Mouse (Mus musculus) lung, embryonic 14.5 days (tissue): ENCODE data around the gene Nlrp3. TPM values are rescaled to one million over a fixed set of nuclear protein-coding genes. Genes with fewer than 3 reads are reported as not detected.

Experiments
- ATAC-seq: fragments of 200-750 bp; cut with Nextera tagmentation; 2 replicates; pipeline ENCODE4 v1.8.0; 2017; ENCODE audit warnings: mild to moderate bottlenecking, moderate TSS enrichment, moderate library complexity; ENCODE audit not compliant: insufficient read depth
- DNase-seq: peaks from one replicate; pipeline ENCODE4 v3.0.0-alpha.2; 2015
- H3K27ac ChIP-seq: fragments of 300-500 bp; sonication (generic); 2 replicates; pipeline ENCODE4 v1.5.1; 2014; ENCODE audit warnings: low read depth, mild to moderate bottlenecking, moderate library complexity
- H3K27me3 ChIP-seq: fragments of 300-500 bp; sonication (generic); 2 replicates; pipeline ENCODE4 v1.6.1; 2014; ENCODE audit warnings: low read length, control low read depth; ENCODE audit not compliant: insufficient read depth
- H3K36me3 ChIP-seq: fragments of 300-500 bp; sonication (generic); 2 replicates; pipeline ENCODE4 v1.6.1; 2014; ENCODE audit warnings: control low read depth; ENCODE audit not compliant: insufficient read depth
- H3K4me1 ChIP-seq: fragments of 300-500 bp; sonication (generic); 2 replicates; pipeline ENCODE4 v1.6.1; 2014; ENCODE audit warnings: antibody characterized with exemption, control low read depth; ENCODE audit not compliant: insufficient read depth
- H3K4me2 ChIP-seq: fragments of 300-500 bp; sonication (generic); 2 replicates; pipeline ENCODE4 v1.6.1; 2014; ENCODE audit warnings: mild to moderate bottlenecking
- H3K4me3 ChIP-seq: fragments of 300-500 bp; sonication (generic); 2 replicates; pipeline ENCODE4 v1.5.1; 2014; ENCODE audit warnings: low read depth, low read length
- H3K9ac ChIP-seq: fragments of 300-500 bp; sonication (generic); 2 replicates; pipeline ENCODE4 v1.6.1; 2014
- H3K9me3 ChIP-seq: fragments of 300-500 bp; sonication (generic); 2 replicates; pipeline ENCODE4 v1.6.1; 2016; ENCODE audit warnings: low read depth, low read length, control low read depth
- CTCF ChIP-seq: IDR thresholded peaks from 2 replicates; pipeline ENCODE4 v1.5.1; 2016; ENCODE audit warnings: antibody characterized with exemption, low read depth
- WGBS: fragments of 180-500 bp; shearing (Covaris S2); extraction: QIAGEN DNeasy Blood & Tissue Kit; methylation state at CpG from one replicate; pipeline ENCODE4 v1.1.7; 2014; 5-methylcytosine and 5-hydroxymethylcytosine counted together
- polyA plus RNA-seq: library from polyadenylated mRNA; unstranded; fragments of >200 nt; fragmentation: Nextera tagmentation; extraction: Ambion mirVana; gene quantifications from 2 replicates; pipeline ENCODE4 v1.2.1, GENCODE M21; 2014

The Nlrp3 gene
- polyA plus RNA-seq, 1 experiment from 2014 or later, result 0.50 TPM

DNA sequence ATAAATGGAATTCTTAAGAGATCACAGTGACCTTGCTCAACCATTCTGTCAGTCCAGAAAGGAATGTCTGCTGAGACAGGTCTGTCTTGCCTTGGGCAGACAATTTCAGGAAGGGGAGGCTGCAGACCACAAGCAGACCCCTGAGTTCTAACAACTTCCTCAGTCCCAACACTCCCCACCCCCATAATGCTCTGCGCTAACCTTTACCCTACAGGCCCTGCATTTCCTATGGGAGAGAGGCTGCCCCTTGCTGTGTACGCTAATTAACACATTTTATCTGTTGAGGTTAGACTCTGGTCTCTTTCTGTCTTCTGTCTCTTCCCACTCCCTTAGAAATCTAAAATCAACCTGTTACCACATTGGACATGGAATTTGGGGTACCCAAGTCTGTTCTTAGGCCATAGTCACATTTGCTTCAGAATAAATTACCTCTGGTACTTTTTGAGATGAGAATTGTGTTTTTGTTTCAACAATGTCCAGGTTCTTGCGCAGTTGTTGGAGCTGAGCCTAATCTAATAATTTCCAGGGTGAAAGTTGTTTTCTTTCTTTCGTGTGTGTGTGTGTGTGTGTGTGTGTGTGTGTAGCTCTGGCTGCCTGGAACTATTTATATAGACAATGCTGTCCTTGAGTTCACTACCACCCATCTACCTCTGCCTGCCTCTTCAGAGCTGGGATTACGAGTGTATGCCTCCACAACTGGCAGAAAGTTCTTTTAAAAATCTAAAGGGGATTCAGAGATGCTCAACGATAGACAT lies 21.4 kb upstream of the Nlrp3 start:
- no peaks in the 10 kb centered on the region for H3K36me3 ChIP-seq
- no peak overlapping the region for H3K27ac ChIP-seq
- no peak for ATAC-seq
- TF ChIP-seq CTCF, result no peak
- no peaks in the 10 kb centered on the region for H3K9me3 ChIP-seq
- H3K4me3 ChIP-seq, result no peak overlapping the region
- no peak for DNase-seq
- no peaks in the 10 kb centered on the region for H3K27me3 ChIP-seq
- no peak overlapping the region for H3K9ac ChIP-seq
- 65% methylated on average over 6 of the region's 6 CpGs for WGBS
- H3K4me1 ChIP-seq, result no peaks in the 10 kb centered on the region
- no peak overlapping the region for H3K4me2 ChIP-seq

DNA sequence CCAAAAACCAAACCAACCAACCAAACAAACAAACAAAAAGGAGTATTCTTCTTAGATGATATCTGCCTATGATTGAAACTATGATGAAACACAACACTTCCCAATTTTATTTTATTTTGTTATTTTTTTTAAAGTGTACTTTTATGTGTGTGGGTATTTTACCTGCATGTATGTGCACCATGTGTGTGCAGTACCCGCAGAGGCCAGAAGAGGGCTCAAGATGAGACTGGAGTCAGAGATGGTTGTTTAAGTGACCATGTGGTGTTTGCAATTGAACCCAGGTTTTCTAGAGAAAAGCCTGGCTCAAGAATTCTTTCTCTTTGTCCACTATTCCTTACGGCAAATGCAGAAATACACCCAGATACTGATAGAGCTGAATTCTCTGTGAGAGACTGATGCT lies 17.2 kb upstream of the Nlrp3 start:
- Histone ChIP-seq H3K4me2 (no peak overlapping the region), H3K4me3 (no peak overlapping the region), H3K36me3 (no peaks in the 10 kb centered on the region), H3K4me1 (no peaks in the 10 kb centered on the region), H3K9me3 (no peaks in the 10 kb centered on the region), H3K9ac (no peak overlapping the region), H3K27me3 (no peaks in the 10 kb centered on the region), H3K27ac (no peak overlapping the region)
- no peak for DNase-seq
- 95% methylated on average over 2 of the region's 2 CpGs for WGBS
- ATAC-seq, result no peak
- TF ChIP-seq CTCF, result 0 out of 2 replicates have a peak, but pooled peaks have one; percentile 20

DNA sequence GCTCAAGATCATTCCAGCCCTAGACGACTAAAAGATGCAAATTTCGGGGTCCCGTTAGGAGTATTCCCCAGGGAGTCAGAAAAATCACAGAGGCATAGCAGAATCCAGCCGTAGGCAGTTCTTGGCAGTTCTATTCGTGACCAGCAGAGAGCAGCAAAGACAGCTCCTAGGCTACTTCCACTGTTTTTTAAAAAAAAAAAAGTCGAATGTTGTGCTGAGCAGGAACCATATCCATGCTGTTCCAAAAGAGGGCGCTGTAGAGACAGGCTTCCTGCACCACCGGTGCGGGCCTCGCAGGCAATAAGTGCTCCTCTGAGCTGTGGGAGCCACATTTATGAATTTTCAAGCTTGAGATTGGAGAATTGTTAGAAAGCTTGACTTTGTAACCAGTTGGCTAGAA lies 16.1 kb upstream of the Nlrp3 start:
- TF ChIP-seq CTCF, result peak; percentile 82
- Histone ChIP-seq H3K36me3 (no peaks in the 10 kb centered on the region), H3K4me3 (no peak overlapping the region), H3K4me1 (no peaks in the 10 kb centered on the region), H3K27ac (no peak overlapping the region), H3K9ac (no peak overlapping the region), H3K9me3 (no peaks in the 10 kb centered on the region), H3K4me2 (no peak overlapping the region), H3K27me3 (no peaks in the 10 kb centered on the region)
- DNase-seq (peak; percentile 93), ATAC-seq (no peak)
- 7% methylated on average over 10 of the region's 10 CpGs for WGBS

DNA sequence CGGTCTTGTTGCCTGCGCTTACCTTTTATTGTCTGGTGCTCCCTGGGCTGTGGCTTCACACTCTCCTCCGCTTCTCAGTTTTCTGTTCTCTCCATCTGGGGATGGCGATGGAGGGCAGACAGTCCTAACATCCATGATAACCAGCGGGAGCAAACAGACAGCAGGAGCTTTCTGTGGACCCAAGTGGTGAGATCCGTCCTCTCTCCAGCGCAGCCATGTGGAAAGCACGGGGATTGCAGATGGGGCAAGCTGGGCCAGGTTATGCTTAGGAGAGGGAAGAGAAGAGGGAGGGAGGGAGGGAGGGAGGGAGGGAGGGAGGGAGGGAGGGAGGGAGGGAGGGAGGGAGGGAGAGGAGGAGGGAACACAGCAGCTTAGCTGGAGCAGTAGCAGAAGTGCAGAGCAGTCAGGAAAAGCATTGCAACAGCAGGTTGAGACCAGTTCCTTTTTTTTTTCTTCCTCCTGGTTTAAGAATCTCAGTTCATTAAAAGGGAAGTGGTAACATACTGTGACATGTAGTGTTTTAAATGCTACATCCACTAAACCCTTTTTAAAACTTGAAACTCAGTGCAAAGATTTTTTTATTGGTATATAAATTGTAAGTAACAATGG lies 14.8 kb upstream of the Nlrp3 start, which contains the start of gene Zkscan17:
Gene Zkscan17, minus strand, starts transcription at position 280 of the 609 bp plus-strand sequence.
- Histone ChIP-seq H3K4me3 (no peak within 1 kb of the TSS), H3K27me3 (no peaks in the 10 kb centered on the region), H3K4me1 (no peaks in the 10 kb centered on the region), H3K36me3 (no peaks in the 10 kb centered on the region), H3K9me3 (no peaks in the 10 kb centered on the region), H3K9ac (no peak within 1 kb of the TSS), H3K4me2 (no peak within 1 kb of the TSS), H3K27ac (no peak within 1 kb of the TSS)
- ATAC-seq (no peak), DNase-seq (no peak)
- peak; percentile 28 for TF ChIP-seq CTCF
- 44% methylated on average over 8 of the region's 8 CpGs for WGBS

DNA sequence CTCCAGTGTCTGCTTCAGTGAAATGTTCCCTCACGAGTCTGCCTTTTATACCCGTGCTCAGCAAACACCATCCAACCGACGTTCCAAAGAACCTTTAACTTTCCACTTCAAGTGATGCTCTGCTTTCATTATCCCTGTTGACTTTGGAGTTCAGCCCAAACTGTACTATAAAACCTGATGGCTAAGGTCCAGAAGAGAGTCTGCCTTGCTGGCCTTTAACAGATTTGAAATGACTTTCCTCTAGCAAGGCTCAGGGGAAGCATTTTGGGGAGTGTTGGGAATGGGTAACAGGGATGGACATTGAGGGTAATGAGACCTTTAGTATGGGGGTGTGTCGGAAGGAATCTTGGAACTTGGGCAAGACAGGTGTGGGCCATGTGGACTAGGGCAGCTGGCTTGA lies 11.1 kb upstream of the Nlrp3 start:
- 70% methylated on average over 5 of the region's 5 CpGs for WGBS
- no peak overlapping the region for H3K27ac ChIP-seq
- no peaks in the 10 kb centered on the region for H3K27me3 ChIP-seq
- ATAC-seq (no peak), DNase-seq (no peak)
- TF ChIP-seq CTCF, result no peak
- no peaks in the 10 kb centered on the region for H3K36me3 ChIP-seq
- H3K4me1 ChIP-seq, result no peaks in the 10 kb centered on the region
- H3K4me2 ChIP-seq, result no peak overlapping the region
- H3K9me3 ChIP-seq, result no peaks in the 10 kb centered on the region
- no peak overlapping the region for H3K9ac ChIP-seq
- no peak overlapping the region for H3K4me3 ChIP-seq

DNA sequence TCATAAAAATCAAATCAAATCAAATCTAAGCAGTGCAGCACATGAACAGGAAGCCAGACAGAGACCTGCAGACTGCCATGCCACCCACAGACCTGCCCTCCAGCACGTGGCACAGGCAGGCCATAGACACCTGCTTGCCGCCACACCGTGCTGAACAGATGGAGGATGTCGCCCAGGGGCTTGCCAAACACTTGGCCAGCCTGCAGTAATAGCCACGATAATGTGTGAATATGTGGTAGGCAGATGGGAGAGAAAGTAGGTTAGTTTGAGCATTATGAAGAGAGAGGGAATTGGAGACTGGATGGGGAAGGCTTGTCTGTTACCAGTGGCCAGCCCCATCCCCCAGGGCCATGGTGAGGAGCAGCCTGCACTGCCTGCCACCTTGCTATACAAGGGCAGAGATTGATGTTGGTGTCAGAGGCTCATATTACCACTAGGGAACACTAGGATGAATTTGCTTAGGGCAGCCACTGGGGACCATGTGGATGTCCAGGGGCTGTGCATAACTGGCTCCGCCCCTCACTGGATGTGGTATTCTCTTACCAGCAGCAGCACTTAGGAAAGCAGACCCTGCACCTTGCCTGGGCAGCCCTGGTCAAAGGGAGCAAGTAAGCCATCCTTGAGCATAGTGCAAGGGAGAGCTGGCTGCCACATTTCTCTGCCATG lies 10.4 kb upstream of the Nlrp3 start:
- 58% methylated on average over 6 of the region's 6 CpGs for WGBS
- Histone ChIP-seq H3K9ac (no peak overlapping the region), H3K4me3 (no peak overlapping the region), H3K27me3 (no peaks in the 10 kb centered on the region), H3K4me1 (no peaks in the 10 kb centered on the region), H3K27ac (no peak overlapping the region), H3K9me3 (no peaks in the 10 kb centered on the region), H3K36me3 (no peaks in the 10 kb centered on the region), H3K4me2 (no peak overlapping the region)
- ATAC-seq, result peak; percentile 17; the same call in 1 of the 2 replicates
- TF ChIP-seq CTCF, result no peak
- no peak for DNase-seq

DNA sequence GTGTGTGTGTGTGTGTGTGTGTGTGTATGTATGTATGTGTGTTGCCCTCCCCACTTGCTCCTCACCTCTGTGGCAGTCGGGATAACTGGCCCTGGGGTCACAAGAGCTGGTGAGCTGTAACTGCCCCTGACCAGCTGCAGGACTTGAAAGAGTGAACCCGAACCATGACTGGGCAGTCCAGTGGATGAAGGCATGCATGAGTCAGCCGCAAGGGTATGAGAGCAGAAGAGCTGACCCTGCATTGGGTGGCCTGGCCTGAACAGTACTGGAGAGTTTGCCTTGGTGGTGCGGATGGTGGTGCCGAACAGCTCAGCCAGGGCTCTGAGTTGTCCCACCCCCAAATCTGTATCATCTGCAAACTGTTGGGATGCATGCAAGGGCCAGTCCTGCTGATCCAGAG lies 9.8 kb upstream of the Nlrp3 start:
- Histone ChIP-seq H3K4me2 (no peak overlapping the region), H3K27ac (no peak overlapping the region), H3K4me3 (no peak overlapping the region), H3K27me3 (no peaks in the 10 kb centered on the region), H3K36me3 (no peaks in the 10 kb centered on the region), H3K9ac (no peak overlapping the region), H3K4me1 (no peaks in the 10 kb centered on the region), H3K9me3 (no peaks in the 10 kb centered on the region)
- ATAC-seq (no peak), DNase-seq (no peak)
- no peak for TF ChIP-seq CTCF
- 54% methylated on average over 5 of the region's 5 CpGs for WGBS
